Mouse (Mus musculus): ENCODE results near the gene Grin2a.

GRCm38 (mm10) chr16:9523314-9523713 lies 472.0 kb downstream of the Grin2a start:
- TF ChIP-seq CTCF (conservative IDR thresholded peaks at IDR 0.05; ENCODE audit: insufficient read depth, insufficient read length, low read depth, low read length) = no peak
- no peak for TF ChIP-seq POLR2A (IDR thresholded peaks at IDR 0.05; ENCODE audit: low read depth, low read length)
